Mouse (Mus musculus) embryonic facial prominence, embryonic 11.5 days (tissue): ENCODE results near the gene Olfr707. TPM values are rescaled to one million over a fixed set of nuclear protein-coding genes. Genes with fewer than 3 reads are reported as not detected.

ENCODE experiments used
- ATAC-seq: fragments of 200-750 bp; cut with Nextera tagmentation; replicated peaks from 2 replicates; pipeline ENCODE4 v1.8.0; 2017; ENCODE audit warnings: low read depth; ENCODE audit not compliant: insufficient number of reproducible peaks, low FRiP score, low TSS enrichment
- DNase-seq: peaks from one replicate; pipeline ENCODE4 v3.0.0-alpha.2; 2015; ENCODE audit warnings: low spot score
- H3K27ac ChIP-seq: fragments of 300-500 bp; sonication (generic); replicated peaks from 2 replicates; pipeline ENCODE4 v1.5.1; 2014; ENCODE audit warnings: mild to moderate bottlenecking, low read depth, low read length, control low read depth
- H3K27me3 ChIP-seq: fragments of 300-500 bp; sonication (generic); 2 replicates; pipeline ENCODE4 v1.6.1; 2014; ENCODE audit warnings: mild to moderate bottlenecking, low read length, moderate library complexity, mixed read lengths; ENCODE audit not compliant: control insufficient read depth, insufficient read depth
- H3K36me3 ChIP-seq: fragments of 300-500 bp; sonication (generic); replicated peaks from 2 replicates; pipeline ENCODE4 v1.6.1; 2014; ENCODE audit warnings: low read depth, mild to moderate bottlenecking, low read length, moderate library complexity, mixed read lengths; ENCODE audit not compliant: control insufficient read depth, insufficient read depth
- H3K4me1 ChIP-seq: fragments of 300-500 bp; sonication (generic); 2 replicates; pipeline ENCODE4 v1.6.1; 2014; ENCODE audit warnings: low read length, mixed read lengths; ENCODE audit not compliant: control insufficient read depth, insufficient read depth
- H3K4me2 ChIP-seq: fragments of 300-500 bp; sonication (generic); 2 replicates; pipeline ENCODE4 v1.6.1; 2014; ENCODE audit warnings: low read depth, mild to moderate bottlenecking, control low read depth, low read length, moderate library complexity
- H3K4me3 ChIP-seq: fragments of 300-500 bp; sonication (generic); 2 replicates; pipeline ENCODE4 v1.5.1; 2014; ENCODE audit warnings: low read depth, low read length, control low read depth
- H3K9ac ChIP-seq: fragments of 300-500 bp; sonication (generic); replicated peaks from 2 replicates; pipeline ENCODE4 v1.6.1; 2014; ENCODE audit warnings: mild to moderate bottlenecking, control low read depth, low read length
- H3K9me3 ChIP-seq: fragments of 300-500 bp; sonication (generic); replicated peaks from 2 replicates; pipeline ENCODE4 v1.6.1; 2016; ENCODE audit warnings: mild to moderate bottlenecking, low read length, inconsistent platforms, mixed read lengths; ENCODE audit not compliant: control insufficient read depth
- WGBS: fragments of 180-500 bp; shearing (Covaris S2); extraction: QIAGEN DNeasy Blood & Tissue Kit; methylation state at CpG from one replicate; pipeline ENCODE4 v1.1.7; 2014; 5-methylcytosine and 5-hydroxymethylcytosine counted together
- polyA plus RNA-seq: library from polyadenylated mRNA; unstranded; fragments of >200 nt; fragmentation: Nextera tagmentation; extraction: Ambion mirVana; gene quantifications from 2 replicates; pipeline ENCODE4 v1.2.1, GENCODE M21; 2014

The Olfr707 gene
- polyA plus RNA-seq, 1 experiment from 2014 or later = not detected

- no peak within 1 kb of the TSS for H3K4me3 ChIP-seq
- no peaks in the 10 kb centered on the region for H3K36me3 ChIP-seq
- ATAC-seq (no peak), DNase-seq (no peak)
- H3K4me2 ChIP-seq = no peak within 1 kb of the TSS
- no peak within 1 kb of the TSS for H3K27ac ChIP-seq
- H3K9ac ChIP-seq = no peak within 1 kb of the TSS
- 71% methylated on average over 2 of the region's 2 CpGs for WGBS
- no peaks in the 10 kb centered on the region for H3K27me3 ChIP-seq
- no peaks in the 10 kb centered on the region for H3K9me3 ChIP-seq
- H3K4me1 ChIP-seq = no peaks in the 10 kb centered on the region
Observed at GRCm38 (mm10) chr7:106843060-106843459, 58.0 kb downstream of the Olfr707 start, which contains the start of gene Olfr703. Olfr703 (plus strand) TSS chr7:106843360.

Other genes starting within 250 kb of the Olfr707 start
- gene Olfr693, start 220.7 kb downstream of the Olfr707 start, polyA plus RNA-seq = not detected in 2 replicates
- not detected in 2 replicates for gene Olfr694, start 209.4 kb downstream of the Olfr707 start, polyA plus RNA-seq
- not detected in 2 replicates for gene Olfr695, start 184.8 kb downstream of the Olfr707 start, polyA plus RNA-seq
- not detected in 2 replicates for gene Olfr697, start 158.8 kb downstream of the Olfr707 start, polyA plus RNA-seq
- not detected in 2 replicates for gene Olfr698, start 145.8 kb downstream of the Olfr707 start, polyA plus RNA-seq
- gene Olfr699, start 108.0 kb downstream of the Olfr707 start, polyA plus RNA-seq = not detected in 2 replicates
- gene Olfr700, start 92.4 kb downstream of the Olfr707 start, polyA plus RNA-seq = not detected in 2 replicates
- not detected in 2 replicates for gene Olfr701, start 87.1 kb downstream of the Olfr707 start, polyA plus RNA-seq
- gene Olfr702, start 67.3 kb downstream of the Olfr707 start, polyA plus RNA-seq = not detected in 2 replicates
- not detected in 2 replicates for gene Olfr703, start 57.9 kb downstream of the Olfr707 start, polyA plus RNA-seq
- not detected in 2 replicates for gene Olfr704, start 38.1 kb downstream of the Olfr707 start, polyA plus RNA-seq
- gene Olfr705, start 24.4 kb downstream of the Olfr707 start, polyA plus RNA-seq = not detected in 2 replicates
- not detected in 2 replicates for gene Olfr706, start 13.1 kb downstream of the Olfr707 start, polyA plus RNA-seq
- not detected in 2 replicates for gene Olfr1532-ps1, start 6.8 kb upstream of the Olfr707 start, polyA plus RNA-seq
- gene Olfr709-ps1, start 31.0 kb upstream of the Olfr707 start, polyA plus RNA-seq = not detected in 2 replicates
- not detected in 2 replicates for gene Olfr710, start 47.1 kb upstream of the Olfr707 start, polyA plus RNA-seq
- not detected in 2 replicates for gene Olfr6, start 62.7 kb upstream of the Olfr707 start, polyA plus RNA-seq
- gene Olfr711, start 74.2 kb upstream of the Olfr707 start, polyA plus RNA-seq = not detected in 2 replicates
- not detected in 2 replicates for gene Olfr2, start 104.8 kb upstream of the Olfr707 start, polyA plus RNA-seq
- not detected in 2 replicates for gene Olfr713, start 129.9 kb upstream of the Olfr707 start, polyA plus RNA-seq
- not detected in 2 replicates for gene Olfr714, start 169.7 kb upstream of the Olfr707 start, polyA plus RNA-seq
- not detected in 2 replicates for gene Olfr17, start 192.0 kb upstream of the Olfr707 start, polyA plus RNA-seq
- not detected in 2 replicates for gene Olfr715b, start 209.1 kb upstream of the Olfr707 start, polyA plus RNA-seq
- not detected in 2 replicates for gene Olfr715, start 229.8 kb upstream of the Olfr707 start, polyA plus RNA-seq
- not detected in 2 replicates for gene Olfr716, start 237.1 kb upstream of the Olfr707 start, polyA plus RNA-seq